Mouse (Mus musculus): Measurements from ENCODE around the gene Crb3. TPM values are rescaled to one million over a fixed set of nuclear protein-coding genes. Genes with fewer than 3 reads are reported as not detected.

Gene Crb3
- total RNA-seq, 2 experiments from 2014 or later, result 0.31 TPM; not detected in 1

DNA sequence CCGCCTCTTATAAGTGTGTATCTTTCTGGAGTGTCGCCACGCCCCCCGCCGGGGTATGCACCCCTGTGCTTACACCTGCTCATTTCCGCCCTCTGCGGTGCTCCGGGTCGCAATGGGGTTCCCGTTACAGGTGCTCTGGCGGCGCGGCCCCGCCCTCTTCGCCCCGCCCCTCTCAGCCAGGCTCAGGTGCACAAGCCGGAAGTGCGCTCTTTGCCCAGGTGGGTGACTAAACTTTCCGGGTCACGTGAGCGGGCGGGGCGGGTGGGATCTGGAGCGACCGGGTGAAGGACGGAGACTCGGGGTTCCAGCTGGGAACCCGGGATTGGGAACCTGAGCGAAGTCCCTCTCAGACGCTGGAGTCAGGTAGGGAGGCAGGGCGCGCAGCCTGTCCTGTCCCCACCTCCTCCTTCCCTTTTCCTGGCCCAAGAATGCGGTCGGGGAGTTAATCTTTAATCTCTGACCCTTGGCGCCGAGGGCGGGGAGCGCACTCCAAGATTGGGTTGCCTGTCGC, 3.2 kb downstream of the Crb3 start:
- no peak for DNase-seq (ENCODE audit: low spot score)

DNA sequence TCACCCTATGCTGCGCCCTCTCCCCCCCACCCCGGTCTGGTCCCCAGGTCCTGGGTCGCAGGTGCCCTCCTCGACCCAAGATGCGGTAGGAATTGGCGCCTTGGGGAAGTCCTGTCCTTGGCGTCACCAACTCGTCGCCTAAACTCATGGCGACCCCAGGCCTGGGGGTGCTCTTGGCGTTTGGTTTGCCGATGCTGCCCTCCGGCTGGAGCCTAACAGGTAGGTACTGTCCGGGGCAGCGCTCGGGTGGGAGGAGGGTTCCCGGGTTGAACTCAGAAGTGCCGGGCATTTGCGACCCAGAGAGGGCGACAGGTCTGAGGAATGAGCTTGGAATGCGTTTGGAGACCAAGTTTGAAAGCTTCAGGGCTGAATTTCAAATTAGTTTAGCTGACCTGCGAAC, 3.6 kb downstream of the Crb3 start:
- no peak for DNase-seq (ENCODE audit: low spot score)

DNA sequence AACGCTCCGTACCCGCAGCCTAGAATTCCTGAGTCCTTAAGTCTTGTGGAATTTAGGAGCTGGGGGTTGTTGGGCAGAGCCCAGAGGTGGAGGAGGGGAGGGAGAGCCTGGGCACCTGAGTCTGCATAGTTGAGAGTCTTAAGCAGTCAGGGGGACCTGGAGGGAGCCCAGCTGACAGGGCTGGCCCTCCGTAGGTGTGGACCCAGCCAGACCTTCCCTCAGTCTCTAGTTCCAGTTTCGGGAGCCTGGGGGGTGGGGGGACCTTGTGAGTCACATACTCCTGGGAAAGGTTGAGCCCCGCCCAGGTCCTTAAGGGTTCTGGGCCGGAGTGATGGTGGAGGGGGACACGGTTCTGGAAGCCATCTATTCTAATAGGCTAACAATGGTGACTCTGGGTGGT, 4.1 kb downstream of the Crb3 start:
- DNase-seq (ENCODE audit: low spot score), result no peak

DNA sequence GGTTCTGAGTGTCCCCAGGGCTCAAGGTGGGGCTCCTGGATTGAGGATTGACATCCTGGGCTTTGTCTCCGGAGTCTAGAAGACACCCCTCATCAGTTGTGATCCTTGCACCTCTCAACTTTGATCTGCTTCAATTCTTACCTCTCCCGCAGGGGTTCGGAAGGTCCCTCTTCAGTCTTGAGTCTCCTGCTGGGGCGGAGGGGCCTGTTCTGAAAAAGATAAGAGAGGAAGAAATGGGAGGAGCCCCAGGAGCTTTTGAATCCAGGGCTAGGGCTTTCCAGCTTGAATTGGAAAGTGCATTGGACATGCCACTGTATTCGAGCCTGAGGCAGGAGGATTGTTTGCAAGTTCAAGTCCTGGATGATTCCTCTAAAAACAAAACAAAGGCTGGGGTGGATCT, 8.0 kb downstream of the Crb3 start:
- no peak for DNase-seq (ENCODE audit: low spot score)

GRCm38 (mm10) chr17:57070272-57070671, 11.4 kb downstream of the Crb3 start:
- no peak for DNase-seq (ENCODE audit: low spot score)

DNA sequence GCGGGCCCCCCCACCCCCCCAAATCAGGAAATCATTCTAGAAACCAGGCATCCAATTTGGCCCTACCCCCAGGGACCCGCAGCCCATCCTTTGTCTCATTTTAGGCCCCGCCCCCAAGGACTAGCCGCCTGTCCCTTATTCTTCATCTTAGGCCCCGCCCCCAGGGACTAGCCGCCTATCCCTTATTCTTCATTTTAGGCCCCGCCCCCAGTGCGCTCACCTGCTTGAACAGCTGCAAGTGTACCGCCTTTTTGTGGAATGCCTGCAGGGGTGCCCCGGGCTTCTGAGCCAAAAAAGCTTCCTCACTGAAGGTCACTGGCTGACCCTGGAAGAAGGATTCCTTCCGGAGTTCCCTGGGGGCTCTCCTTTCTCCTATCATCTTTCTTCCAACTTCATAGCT, 11.8 kb downstream of the Crb3 start:
- DNase-seq (ENCODE audit: low spot score), result no peak

DNA sequence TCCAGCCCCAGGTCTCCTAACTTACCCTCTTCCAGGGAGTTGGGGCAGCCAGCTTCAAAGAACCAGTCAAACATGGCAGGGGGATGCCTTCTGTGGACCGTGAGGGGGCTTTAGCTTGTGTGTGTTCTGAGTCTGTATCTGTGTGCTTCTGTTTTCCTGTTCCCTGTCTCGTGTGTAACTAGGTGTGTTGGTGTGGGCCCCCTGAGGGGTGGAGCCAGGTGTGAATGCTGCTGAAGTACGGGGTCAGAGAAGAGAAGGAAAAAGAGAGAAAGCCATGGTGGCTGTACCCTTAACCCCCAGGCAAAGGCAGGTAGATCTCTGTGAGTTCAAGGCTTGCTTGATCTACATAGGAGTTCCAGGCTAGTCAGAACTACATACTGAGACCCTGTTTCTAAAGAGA, 18.0 kb downstream of the Crb3 start:
- DNase-seq (ENCODE audit: low spot score), result no peak

DNA sequence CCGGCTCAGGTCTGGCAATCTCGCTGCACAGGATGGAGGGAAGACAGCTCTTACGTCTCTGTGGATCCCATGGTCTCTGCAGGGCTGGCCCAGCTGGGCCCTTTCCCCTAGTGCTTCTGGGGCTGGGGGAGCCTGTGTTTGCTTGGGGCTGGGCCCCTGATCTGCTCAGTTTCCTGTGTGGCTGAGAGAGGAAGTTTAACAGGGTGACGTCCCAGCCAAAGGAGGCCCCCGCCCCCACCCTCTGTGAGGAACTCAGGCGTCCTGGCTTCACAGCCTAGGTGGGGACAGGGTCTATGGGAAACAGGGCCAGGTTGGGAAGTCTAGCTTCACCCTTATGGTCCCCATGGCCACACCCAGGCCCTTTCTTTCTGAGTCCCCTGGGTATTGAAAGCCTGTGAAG, 19.4 kb downstream of the Crb3 start, which contains the start of gene Dennd1c:
Dennd1c (minus strand) TSS at position 179 of the 400 bp plus-strand sequence.
- no peak for DNase-seq (ENCODE audit: low spot score)

GRCm38 (mm10) chr17:57079919-57080318, 21.0 kb downstream of the Crb3 start:
- no peak for DNase-seq (ENCODE audit: low spot score)

DNA sequence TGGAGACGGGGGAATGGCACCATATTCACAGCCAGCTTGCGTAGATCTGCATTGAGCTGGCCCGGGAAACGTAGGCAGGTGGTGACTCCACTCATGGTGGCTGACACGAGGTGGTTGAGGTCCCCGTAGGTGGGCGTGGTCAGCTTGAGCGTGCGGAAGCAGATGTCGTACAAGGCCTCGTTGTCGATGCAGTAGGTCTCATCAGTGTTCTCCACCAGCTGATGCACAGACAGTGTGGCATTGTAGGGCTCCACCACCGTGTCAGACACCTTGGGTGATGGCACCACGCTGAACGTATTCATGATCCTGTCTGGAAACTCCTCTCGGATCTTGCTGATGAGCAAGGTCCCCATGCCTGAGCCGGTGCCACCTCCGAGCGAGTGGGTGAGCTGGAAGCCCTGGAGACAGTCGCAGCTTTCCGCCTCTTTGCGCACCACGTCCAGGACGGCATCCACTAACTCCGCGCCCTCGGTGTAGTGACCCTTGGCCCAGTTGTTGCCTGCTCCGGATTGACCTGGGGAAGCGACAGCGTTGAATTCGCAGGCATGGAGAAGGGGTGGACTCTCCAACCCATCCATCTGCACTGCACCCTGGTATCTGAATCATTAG, 22.4 kb downstream of the Crb3 start:
- no peak for DNase-seq (ENCODE audit: low spot score)

DNA sequence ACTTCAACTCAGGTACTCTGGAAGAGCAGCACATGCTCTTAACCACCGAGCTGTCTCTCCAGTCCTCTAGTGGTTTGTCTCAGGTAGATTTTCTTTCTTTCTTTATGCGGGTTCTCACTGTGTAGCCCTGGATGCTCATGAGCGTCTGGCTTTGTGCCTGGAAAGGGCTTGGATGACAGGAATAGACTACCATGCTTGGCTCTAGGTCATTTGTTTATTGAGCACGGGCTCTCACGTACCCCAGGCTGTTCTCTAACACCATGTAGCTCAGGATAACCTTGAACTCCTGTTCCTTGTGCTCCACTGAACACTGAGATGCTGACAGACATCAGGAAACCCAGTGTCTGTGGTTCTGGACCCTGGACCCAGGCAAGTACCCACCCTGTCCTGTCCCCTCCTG, 23.6 kb downstream of the Crb3 start:
- no peak for DNase-seq (ENCODE audit: low spot score)

DNA sequence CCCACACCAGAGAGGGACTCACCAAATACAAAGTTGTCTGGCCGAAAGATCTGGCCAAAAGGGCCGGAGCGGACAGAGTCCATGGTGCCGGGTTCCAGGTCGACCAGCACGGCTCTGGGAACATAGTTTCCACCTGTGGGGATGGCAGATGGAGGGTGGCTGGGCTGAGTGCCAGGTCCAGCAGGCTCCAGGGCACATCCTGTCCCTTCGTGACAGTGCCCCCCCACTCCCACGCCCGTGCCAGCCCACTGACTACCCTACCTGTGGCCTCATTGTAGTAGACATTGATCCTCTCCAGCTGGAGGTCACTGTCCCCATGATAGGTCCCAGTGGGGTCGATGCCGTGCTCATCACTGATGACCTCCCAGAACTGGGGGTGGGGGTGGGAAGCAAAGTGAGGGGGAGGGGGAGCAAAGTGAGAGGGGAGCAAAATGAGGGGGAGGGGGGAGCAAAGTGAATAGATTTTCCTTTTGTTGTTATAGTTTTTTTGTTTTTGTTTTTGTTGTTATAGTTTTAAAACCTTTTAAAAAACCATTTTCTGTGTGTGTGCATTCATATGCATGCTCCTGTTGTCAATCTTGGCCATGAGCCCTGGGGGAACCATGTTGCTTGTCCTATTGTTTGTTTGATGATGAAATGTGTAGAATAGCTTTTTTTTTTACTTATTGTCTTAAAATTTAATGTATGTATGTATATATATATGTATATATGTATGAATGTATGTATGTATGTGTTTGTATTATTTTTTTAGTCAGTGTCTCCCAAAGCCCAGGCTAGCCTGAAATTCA, 27.3 kb downstream of the Crb3 start:
- DNase-seq (ENCODE audit: low spot score), result no peak

GRCm38 (mm10) chr17:57087049-57087832, 28.3 kb downstream of the Crb3 start, which contains the start of gene Tubb4a:
Tubb4a (minus strand) TSS chr17:57087782.
- peak; percentile 28 for DNase-seq (ENCODE audit: low spot score)

GRCm38 (mm10) chr17:57094222-57094621, 35.3 kb downstream of the Crb3 start:
- no peak for DNase-seq (ENCODE audit: low spot score)

GRCm38 (mm10) chr17:57095855-57096622, 37.1 kb downstream of the Crb3 start:
- DNase-seq (ENCODE audit: low spot score), result peak; percentile 67

- peak; percentile 73 for DNase-seq (ENCODE audit: low spot score)
Observed at GRCm38 (mm10) chr17:57096623-57096920, 37.7 kb downstream of the Crb3 start.

DNA sequence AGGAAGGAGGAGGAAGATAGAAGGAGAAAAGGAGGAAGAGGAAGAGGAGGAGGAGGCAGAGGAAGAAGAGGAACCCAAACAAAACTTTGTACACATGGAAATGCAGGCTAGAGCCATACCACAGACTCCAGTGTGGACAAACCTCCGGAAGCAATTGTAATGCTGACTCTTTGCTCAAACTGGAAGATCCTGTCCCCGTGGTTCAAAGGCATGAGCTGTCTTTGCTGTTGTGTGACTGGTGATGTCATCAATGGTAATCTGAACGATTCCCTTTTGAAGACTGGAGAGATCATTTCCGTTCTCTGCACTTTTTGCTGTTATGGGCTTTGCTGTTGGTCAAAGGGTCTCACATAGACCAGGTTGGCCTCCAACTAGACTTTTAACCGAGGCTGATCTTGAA, 39.4 kb downstream of the Crb3 start:
- DNase-seq (ENCODE audit: low spot score), result no peak

DNA sequence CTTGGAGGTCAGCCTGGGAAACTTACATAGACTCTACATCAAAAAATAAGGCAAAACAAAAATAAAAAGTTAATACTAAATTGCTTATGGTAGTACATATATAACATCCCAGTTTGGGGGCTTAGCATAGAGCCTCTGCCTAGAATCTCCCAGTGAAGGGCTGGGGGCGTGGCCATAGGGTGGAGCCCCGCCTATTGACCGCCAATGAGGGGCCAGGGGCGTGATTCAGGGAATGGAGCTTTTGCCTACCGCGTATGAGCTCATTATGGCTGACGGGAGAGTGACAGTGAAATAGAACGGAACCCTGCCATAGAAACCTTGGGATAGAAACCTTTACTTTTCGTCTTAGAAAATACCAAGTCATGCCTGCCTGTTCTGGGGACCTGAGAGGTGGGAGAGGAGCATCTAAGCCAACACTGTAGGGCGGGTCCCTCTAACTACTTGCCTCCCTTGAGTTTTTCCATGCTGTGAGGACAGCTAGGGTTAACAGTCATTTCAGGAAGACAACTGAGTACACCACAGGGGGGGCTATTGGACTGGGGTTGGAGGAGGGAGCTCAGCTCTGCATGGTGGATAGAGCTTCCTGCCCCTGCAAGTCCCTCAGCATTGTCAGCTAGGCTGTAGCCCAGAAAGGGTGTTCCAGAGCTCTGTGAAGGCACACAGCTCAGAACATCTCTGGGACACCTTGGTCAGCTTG, 40.9 kb downstream of the Crb3 start:
- DNase-seq (ENCODE audit: low spot score), result no peak

DNA sequence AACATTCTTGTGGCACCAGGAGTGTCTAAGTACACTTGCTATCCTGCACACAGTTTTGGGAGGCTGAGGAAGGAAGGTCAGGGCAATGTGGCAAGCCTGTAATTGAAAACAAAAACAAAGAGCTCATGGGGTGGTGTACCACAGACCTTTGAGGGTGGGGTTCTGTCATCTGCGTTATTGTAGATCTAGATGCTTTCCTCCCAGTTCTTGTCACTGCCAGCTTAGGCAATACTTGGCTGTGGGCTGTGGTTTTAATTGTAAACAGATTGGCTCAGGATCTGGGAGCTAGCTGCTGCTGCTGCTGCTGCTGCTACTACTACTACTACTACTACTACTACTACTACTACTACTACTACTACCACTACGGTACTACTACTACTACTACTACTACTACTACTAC, 43.4 kb downstream of the Crb3 start:
- DNase-seq (ENCODE audit: low spot score), result peak; percentile 21

DNA sequence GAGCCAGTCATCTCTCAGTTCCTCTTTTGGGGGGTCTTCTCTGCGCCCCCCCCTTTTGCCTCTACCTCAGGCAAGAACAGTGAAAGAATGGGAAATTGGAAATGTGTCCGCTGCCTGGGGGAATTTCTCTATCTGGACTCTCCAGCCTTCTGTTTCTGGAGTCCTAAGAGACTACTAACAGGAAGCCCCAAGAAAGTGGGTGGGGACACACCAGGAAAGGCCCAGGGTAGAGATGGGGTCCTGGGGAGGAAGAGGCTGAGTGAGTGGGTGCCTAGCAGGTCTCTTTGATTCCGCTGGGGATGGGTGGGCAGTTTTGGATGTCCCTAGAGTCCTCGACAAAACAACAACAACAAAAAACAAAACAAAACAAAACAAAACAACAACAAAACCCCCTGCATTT, 45.6 kb downstream of the Crb3 start:
- DNase-seq (ENCODE audit: low spot score), result no peak
